Mouse (Mus musculus): ENCODE data around the gene Ece1. TPM values are rescaled to one million over a fixed set of nuclear protein-coding genes. Genes with fewer than 3 reads are reported as not detected.

Gene Ece1
- total RNA-seq, 2 experiments from 2014 or later = 4.8 to 8.4 TPM

DNA sequence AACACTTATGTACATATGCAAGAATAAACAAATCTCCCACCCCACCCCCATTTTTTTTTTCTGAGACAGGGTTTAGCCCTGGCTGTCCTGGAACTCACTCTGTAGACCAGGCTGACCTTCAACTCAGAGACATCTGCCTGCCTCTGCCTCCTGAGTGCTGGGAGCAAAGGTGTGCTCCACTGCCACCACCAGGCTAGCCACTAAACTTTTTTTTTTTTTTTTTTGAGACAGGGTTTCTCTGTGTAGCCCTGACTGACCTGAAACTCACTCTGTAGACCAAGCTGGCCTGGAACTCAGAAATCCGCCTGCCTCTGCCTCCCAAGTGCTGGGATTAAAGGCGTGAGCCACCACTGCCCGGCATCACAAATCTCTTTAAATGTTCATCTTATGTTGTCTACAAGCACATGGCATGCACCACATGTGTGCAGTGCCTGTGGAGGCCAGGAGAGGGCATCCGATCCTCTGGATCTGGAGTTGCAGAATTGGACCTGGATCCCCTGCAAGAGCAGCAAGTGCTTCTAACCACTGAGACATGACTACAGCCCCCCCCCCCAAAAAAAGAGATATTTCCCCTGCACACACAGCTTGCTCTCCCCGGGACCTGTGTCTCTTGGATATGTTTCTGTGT is 48.5 kb downstream of the Ece1 start:
- ATAC-seq (replicated peaks; ENCODE audit: poor library complexity, severe bottlenecking) = no peak

DNA sequence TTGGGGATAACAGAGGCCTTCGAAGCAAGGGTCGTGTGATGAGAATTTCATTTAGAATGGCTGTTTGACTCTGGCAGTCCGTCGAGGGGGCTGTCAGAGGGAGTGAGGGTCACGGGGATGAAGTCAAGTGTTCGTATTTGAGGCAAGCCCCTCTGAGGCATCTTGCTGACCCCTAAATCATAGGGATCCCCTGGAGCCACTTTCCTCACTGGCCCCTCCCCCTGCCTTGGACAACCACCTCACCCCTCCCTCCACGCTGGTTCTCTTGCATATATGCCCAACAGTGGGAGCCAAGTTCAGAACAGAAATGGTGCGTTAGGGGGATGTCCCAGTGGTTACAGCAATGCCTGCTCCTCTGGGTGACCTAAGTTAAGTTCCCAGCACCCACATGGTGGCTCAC is 49.6 kb downstream of the Ece1 start:
- no peak for ATAC-seq (replicated peaks; ENCODE audit: poor library complexity, severe bottlenecking)

GRCm38 (mm10) chr4:137912768-137913305 is 50.8 kb downstream of the Ece1 start:
- no peak for ATAC-seq (replicated peaks; ENCODE audit: poor library complexity, severe bottlenecking)

DNA sequence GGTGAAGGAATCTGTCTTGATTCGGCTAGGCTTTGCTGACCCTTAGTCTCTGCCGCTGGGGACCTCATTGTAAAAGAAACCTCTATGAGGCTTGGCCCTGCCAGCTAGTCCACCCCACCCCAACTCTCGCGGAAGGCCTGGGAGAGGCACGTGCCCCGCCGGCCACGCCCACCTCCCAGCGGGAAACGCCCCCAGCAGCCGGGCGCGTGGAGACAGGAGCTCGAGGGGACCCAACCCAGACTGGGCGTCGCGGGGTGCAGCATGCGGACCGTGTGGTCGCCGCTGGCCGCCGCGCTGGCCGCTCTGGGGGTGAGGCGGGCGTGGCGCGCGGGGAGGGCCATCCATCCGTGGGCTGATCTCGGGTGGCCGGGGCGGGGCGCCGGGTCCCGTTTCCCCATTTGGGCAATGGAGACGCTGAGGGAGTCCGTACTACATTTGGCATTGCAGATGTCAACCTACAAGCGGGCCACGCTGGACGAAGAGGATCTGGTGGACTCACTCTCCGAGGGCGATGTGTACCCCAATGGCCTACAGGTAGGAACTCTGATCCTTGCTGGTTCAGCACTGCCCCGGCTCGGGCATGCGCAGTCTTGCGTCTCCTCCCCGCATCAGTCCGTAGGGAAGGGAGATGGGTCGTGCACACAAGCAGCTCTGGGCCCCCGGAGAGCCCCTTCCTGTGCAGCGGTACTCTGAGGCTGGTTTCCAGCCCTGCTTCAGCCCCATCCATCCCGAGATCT is 51.5 kb downstream of the Ece1 start:
- peak; percentile 74 for ATAC-seq (replicated peaks; ENCODE audit: poor library complexity, severe bottlenecking)

- no peak for ATAC-seq (replicated peaks; ENCODE audit: poor library complexity, severe bottlenecking)
Observed at GRCm38 (mm10) chr4:137917591-137917990, 55.6 kb downstream of the Ece1 start.

DNA sequence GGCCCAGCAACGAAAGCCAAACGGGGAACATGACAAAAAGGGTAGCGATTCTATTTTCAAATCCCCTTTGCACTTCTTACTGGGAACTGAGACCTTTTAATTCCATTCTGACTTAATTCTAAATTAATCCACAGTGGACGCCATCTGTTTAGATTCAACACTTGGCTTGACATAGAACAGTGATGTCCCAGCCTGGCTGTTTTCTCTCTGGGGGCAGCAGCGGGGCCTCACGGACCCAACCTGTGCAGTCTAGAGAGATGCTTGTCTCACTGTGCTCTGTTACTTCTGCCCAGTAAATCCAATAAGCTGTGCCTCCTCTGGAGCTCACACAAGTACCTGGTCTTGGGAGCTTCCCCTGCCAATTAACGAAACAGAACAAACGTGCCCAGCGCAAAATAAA is 56.5 kb downstream of the Ece1 start:
- ATAC-seq (replicated peaks; ENCODE audit: poor library complexity, severe bottlenecking) = no peak

DNA sequence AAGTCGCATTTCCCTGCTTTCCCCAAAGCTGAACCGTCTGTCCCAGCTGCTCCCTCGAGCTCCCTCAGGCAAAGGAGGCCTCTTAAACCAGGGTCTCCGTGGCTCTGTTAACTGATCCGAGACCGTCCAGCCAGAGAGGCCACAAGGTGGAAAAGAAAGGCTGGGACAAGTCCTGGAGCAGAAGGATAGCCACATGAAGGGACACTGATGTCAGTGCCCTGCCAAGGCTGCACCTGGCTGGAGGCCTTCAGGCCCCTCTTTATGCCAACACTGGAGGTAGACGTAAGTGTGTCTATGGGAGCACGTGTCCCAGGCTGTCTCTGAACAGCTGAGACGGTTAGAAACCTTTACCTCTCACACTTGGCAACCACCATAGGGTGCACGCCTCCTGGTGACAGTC is 57.1 kb downstream of the Ece1 start:
- no peak for ATAC-seq (replicated peaks; ENCODE audit: poor library complexity, severe bottlenecking)

GRCm38 (mm10) chr4:137920005-137920404 is 58.0 kb downstream of the Ece1 start:
- ATAC-seq (replicated peaks; ENCODE audit: poor library complexity, severe bottlenecking) = no peak

DNA sequence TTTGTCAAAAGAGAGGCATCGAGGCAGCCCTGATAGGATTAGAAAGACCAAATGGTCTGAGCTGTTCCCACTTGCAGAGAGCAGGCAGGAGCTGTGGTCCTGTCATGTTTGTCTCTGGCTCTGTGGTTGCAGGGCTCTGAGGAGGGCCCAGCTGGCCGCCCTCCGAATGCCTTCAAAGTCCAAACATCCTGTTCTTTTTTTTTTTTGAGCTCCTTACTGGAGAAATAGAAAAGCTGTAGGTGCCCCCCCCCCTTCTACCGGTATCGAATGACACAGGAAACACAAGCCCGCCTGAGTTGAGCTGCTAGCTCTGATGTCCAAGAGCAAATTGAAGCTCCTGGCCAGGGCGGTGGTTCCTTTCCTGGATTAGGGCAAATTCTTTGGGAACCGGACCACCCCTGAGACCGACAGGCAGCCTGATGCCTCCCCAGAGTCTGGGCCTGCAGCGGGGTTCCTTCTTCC is 58.5 kb downstream of the Ece1 start:
- ATAC-seq (replicated peaks; ENCODE audit: poor library complexity, severe bottlenecking) = no peak

DNA sequence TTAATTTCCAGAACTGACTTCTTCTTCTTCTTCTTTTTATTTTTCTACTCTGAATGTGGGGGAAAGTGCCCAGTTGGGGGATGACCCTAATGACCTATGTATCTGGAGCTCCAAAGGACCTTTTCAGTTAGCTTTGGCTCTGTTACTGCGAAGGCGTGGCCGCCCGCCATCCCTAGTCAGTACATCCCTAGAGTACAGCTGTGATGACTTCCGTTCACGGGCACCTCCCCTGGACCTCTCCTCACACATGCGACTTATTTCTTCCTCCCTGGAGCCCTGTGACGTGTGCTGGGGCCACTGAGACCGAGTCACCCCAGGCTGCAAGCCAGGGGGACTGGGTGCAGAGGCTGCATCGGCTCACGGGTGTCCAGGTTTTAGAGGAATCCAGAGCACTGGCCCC is 59.5 kb downstream of the Ece1 start:
- ATAC-seq (replicated peaks; ENCODE audit: poor library complexity, severe bottlenecking) = no peak

- no peak for ATAC-seq (replicated peaks; ENCODE audit: poor library complexity, severe bottlenecking)
Observed at GRCm38 (mm10) chr4:137923052-137923451, 61.0 kb downstream of the Ece1 start.

DNA sequence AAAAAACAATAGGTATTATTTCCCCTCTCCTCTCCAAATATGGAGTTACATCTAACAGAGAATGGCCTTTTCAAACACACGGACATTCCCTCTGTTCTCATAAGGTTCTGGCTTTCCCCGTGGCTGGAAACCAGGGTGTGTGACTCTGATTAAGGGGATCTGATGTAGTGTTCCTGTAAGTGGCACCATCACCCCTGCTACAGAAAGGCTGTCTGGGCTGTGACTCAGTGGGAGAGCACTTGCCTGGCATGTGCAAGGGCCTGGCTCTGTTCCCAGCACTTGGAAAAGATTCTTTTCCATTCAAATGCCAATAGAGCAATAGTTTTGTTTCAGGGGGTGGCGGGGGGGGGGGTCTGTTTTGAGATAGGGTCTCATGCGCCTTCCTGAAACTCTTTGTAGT is 63.1 kb downstream of the Ece1 start:
- no peak for ATAC-seq (replicated peaks; ENCODE audit: poor library complexity, severe bottlenecking)

GRCm38 (mm10) chr4:137926161-137926560 is 64.1 kb downstream of the Ece1 start:
- ATAC-seq (replicated peaks; ENCODE audit: poor library complexity, severe bottlenecking) = no peak

DNA sequence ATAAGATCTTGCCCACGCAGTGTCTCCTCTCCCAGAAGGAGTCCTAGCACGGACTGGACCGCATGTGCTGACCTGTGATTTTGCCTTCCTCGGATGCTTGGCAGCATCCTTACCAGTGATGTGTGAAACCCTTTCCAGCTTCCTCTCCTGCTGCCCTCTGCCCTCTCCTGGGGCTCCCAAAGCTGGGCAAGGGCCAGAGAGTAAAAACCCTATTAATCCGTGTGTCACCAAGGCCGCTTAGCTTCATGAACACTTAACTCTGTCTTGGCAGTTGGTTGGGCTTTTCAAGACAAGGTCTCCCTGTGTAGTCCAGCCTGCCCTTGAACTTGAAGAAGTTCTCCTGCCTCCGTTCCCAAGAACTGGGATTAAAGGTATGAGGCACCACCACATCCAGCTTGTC is 65.1 kb downstream of the Ece1 start:
- ATAC-seq (replicated peaks; ENCODE audit: poor library complexity, severe bottlenecking) = no peak

DNA sequence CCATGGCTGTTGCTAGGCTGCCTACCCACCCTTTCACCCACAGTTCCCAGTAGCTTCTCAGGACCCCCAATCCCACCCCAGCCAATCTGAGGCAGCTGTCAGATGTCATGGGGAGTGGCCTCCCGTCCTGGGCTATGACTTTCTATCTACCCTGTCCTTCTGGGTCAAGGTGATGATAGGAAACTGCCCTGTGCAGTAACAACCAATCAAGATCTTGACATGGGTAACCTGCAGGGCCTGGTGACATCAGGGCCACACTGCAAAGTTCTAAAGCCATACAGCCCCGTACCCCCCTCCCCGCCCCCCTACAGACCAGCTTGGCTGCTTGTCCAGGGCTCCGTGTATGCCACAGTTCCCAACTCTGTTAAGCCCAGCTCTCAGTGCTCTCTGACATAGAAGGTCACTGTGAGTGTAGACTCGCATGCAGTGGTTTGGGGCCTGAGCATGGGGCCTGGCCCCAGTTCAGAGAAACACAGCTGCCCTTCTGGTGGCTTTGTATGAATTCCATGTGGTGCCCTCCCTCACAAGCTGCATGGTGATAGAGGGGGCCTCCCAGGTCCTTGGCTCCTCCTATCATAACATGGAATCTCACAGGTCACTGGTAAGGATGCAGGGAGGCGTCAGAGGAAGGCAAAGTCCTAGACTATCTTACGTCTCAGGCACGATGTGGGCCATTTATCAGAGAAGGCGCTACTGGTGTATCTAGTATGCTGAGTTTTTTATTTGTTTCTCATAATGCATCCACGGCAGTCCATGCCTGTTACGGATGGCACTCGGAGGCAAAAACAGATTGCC is 65.9 kb downstream of the Ece1 start:
- no peak for ATAC-seq (replicated peaks; ENCODE audit: poor library complexity, severe bottlenecking)

DNA sequence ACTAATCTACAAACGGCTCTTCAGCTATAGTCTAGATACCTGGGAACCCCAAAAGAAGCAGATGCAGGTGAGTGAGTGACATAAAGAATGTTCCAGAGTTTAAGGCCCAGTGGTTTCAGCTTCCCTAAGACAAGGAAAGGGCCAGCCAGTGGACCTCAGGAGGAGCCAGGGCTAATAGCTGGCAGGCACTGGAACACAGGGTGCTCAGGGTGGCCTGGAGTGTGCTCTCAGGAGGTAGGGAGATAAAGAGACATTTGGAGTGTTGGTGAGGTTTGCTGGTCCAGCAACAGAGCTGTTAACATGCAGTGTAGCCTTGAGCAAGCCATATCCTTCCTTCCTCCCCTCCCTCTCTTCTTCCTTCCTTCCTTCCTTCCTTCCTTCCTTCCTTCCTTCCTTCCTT is 66.8 kb downstream of the Ece1 start:
- no peak for ATAC-seq (replicated peaks; ENCODE audit: poor library complexity, severe bottlenecking)

DNA sequence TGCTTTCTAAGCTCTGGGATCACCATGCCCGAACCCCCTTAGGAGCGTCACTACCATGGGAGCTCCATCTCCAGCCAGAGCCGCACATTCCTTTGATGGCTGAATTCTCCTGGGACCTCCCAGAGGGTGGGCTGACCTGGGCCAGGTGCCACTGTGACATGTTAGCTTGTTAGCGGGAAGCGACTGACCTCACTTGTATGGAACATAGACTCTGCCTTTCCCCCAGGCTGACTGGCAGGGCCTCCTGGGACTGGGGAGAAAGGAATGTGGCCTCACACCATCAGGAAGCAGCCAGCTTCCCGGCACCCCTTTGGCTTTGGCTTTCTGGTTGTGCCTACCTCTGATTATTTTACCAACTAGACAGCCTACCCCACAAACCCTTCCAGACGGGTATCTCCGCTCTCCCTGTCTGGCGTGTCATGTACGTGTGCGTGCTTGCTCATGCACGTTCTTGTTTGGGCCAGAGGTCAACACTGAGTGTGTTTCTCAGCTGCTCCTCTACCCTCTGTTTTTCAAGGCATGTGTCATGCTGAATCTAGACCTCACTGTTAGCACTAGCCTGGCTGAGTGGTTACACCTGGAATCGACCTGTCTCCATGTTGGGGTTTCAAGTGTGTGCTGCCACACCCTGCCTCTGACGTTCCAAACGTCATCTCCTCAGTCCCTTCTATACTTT is 67.4 kb downstream of the Ece1 start:
- no peak for ATAC-seq (replicated peaks; ENCODE audit: poor library complexity, severe bottlenecking)

- ATAC-seq (replicated peaks; ENCODE audit: poor library complexity, severe bottlenecking) = no peak
Observed at GRCm38 (mm10) chr4:137930500-137931008, 68.5 kb downstream of the Ece1 start.

DNA sequence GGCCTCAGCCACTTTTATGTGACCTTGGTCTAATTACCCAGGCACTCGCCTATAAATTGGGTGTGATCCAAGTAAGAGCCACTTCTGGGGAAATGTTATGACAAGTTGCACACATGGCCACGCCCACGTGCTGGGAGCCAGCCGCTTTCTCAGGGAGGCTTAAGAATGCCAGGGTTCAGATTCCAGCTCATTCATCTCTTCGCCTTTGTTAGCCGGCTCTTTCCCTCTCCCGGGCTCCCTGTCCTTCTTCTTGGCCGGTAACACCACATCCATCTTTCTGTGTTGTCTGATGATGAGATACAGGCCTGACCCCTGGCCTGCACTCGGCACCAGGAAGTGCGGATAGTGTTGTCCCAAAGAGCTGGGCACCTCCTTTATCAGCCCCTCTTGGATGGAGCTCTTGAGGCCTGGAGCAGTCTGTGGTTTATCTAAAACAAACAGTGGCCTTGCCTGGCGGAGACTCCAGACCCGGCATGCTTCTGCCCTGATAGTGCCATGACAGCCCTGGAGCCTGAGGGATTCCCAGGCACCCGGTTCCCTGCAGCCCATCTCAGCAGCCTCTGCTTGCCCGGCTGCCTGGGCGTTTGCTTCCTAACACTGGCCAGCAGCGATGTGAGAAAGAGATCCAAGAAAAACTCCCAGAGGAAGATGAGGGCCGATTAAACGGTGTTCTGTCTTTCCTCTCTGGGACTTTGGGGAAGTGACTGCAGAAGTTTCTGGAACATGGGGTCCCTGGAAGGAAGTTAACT is 69.1 kb downstream of the Ece1 start:
- ATAC-seq (replicated peaks; ENCODE audit: poor library complexity, severe bottlenecking) = no peak
